Mouse (Mus musculus): ENCODE data around the gene Dpf2. TPM values are rescaled to one million over a fixed set of nuclear protein-coding genes. Genes with fewer than 3 reads are reported as not detected.

The Dpf2 gene
- polyA plus RNA-seq, 1 experiment from 2014 or later: 47.0 TPM

GRCm38 (mm10) chr19:5945891-5946290 lies 33.1 kb upstream of the Dpf2 start:
- 0 out of 2 replicates have a peak overlapping the region, but pooled peaks have one; percentile 27 for H3K9ac ChIP-seq (ENCODE audit: low read length)
- WGBS: 44% methylated on average over 8 of the region's 8 CpGs
- ATAC-seq (ENCODE audit: low FRiP score, low TSS enrichment): no peak
- no peaks in the 10 kb centered on the region for H3K9me3 ChIP-seq (ENCODE audit: control insufficient read depth, low read length)
- no peaks in the 10 kb centered on the region for H3K27me3 ChIP-seq (ENCODE audit: control insufficient read depth, insufficient read depth, low read length)
- no peak overlapping the region for H3K4me2 ChIP-seq (replicated peaks; ENCODE audit: low read depth)
- H3K4me1 ChIP-seq (replicated peaks; ENCODE audit: control insufficient read depth, insufficient read depth): peaks cover 10% of the 10 kb centered on the region
- H3K4me3 ChIP-seq (ENCODE audit: low read depth, low read length): no peak overlapping the region
- TF ChIP-seq EP300 (optimal IDR thresholded peaks at IDR 0.05) (no peak), CTCF (IDR thresholded peaks at IDR 0.05; ENCODE audit: low read depth) (no peak)
- H3K36me3 ChIP-seq (ENCODE audit: control insufficient read depth, insufficient read depth, low read length): peaks cover 4% of the 10 kb centered on the region; the same call in 1 of the 2 replicates
- no peak for DNase-seq (ENCODE audit: low spot score)
- peak overlapping the region; percentile 63 for H3K27ac ChIP-seq (replicated peaks)

GRCm38 (mm10) chr19:5945027-5945426 lies 32.2 kb upstream of the Dpf2 start:
- TF ChIP-seq EP300 (optimal IDR thresholded peaks at IDR 0.05) (no peak), CTCF (IDR thresholded peaks at IDR 0.05; ENCODE audit: low read depth) (no peak)
- no peak overlapping the region for H3K4me3 ChIP-seq (ENCODE audit: low read depth, low read length)
- H3K27ac ChIP-seq (replicated peaks): peak overlapping the region; percentile 63
- WGBS: 29% methylated on average over 7 of the region's 7 CpGs
- no peaks in the 10 kb centered on the region for H3K27me3 ChIP-seq (ENCODE audit: control insufficient read depth, insufficient read depth, low read length)
- peaks cover 10% of the 10 kb centered on the region for H3K4me1 ChIP-seq (replicated peaks; ENCODE audit: control insufficient read depth, insufficient read depth)
- DNase-seq (ENCODE audit: low spot score): peak; percentile 66
- no peaks in the 10 kb centered on the region for H3K9me3 ChIP-seq (ENCODE audit: control insufficient read depth, low read length)
- H3K36me3 ChIP-seq (ENCODE audit: control insufficient read depth, insufficient read depth, low read length): peaks cover 4% of the 10 kb centered on the region; the same call in 1 of the 2 replicates
- H3K9ac ChIP-seq (ENCODE audit: low read length): peak overlapping the region; percentile 23; the same call in 1 of the 2 replicates
- ATAC-seq (ENCODE audit: low FRiP score, low TSS enrichment): peak; percentile 85
- H3K4me2 ChIP-seq (replicated peaks; ENCODE audit: low read depth): no peak overlapping the region; the same call in 1 of the 2 replicates

- Histone ChIP-seq H3K4me3 (ENCODE audit: low read depth, low read length) (no peak overlapping the region), H3K4me2 (replicated peaks; ENCODE audit: low read depth) (no peak overlapping the region), H3K27me3 (ENCODE audit: control insufficient read depth, insufficient read depth, low read length) (no peaks in the 10 kb centered on the region), H3K36me3 (ENCODE audit: control insufficient read depth, insufficient read depth, low read length) (peaks cover 4% of the 10 kb centered on the region; the same call in 1 of the 2 replicates), H3K4me1 (replicated peaks; ENCODE audit: control insufficient read depth, insufficient read depth) (peaks cover 13% of the 10 kb centered on the region), H3K27ac (replicated peaks) (no peak overlapping the region), H3K9ac (ENCODE audit: low read length) (no peak overlapping the region), H3K9me3 (ENCODE audit: control insufficient read depth, low read length) (no peaks in the 10 kb centered on the region)
- DNase-seq (ENCODE audit: low spot score) (no peak), ATAC-seq (ENCODE audit: low FRiP score, low TSS enrichment) (no peak)
- WGBS: 77% methylated on average over 8 of the region's 8 CpGs
- TF ChIP-seq CTCF (IDR thresholded peaks at IDR 0.05; ENCODE audit: low read depth): no peak
- no peak for TF ChIP-seq EP300 (optimal IDR thresholded peaks at IDR 0.05)
Observed at GRCm38 (mm10) chr19:5944145-5944544, 31.3 kb upstream of the Dpf2 start.

GRCm38 (mm10) chr19:5943404-5943803 lies 30.6 kb upstream of the Dpf2 start:
- 81% methylated on average over 15 of the region's 15 CpGs for WGBS
- TF ChIP-seq CTCF (IDR thresholded peaks at IDR 0.05; ENCODE audit: low read depth) (no peak), EP300 (optimal IDR thresholded peaks at IDR 0.05) (no peak)
- ATAC-seq (ENCODE audit: low FRiP score, low TSS enrichment): no peak
- Histone ChIP-seq H3K27ac (replicated peaks) (0 out of 2 replicates have a peak overlapping the region, but pooled peaks have one; percentile 35), H3K9me3 (ENCODE audit: control insufficient read depth, low read length) (no peaks in the 10 kb centered on the region), H3K9ac (ENCODE audit: low read length) (no peak overlapping the region), H3K4me1 (replicated peaks; ENCODE audit: control insufficient read depth, insufficient read depth) (peaks cover 13% of the 10 kb centered on the region), H3K36me3 (ENCODE audit: control insufficient read depth, insufficient read depth, low read length) (peaks cover 4% of the 10 kb centered on the region; the same call in 1 of the 2 replicates), H3K4me3 (ENCODE audit: low read depth, low read length) (no peak overlapping the region), H3K4me2 (replicated peaks; ENCODE audit: low read depth) (no peak overlapping the region), H3K27me3 (ENCODE audit: control insufficient read depth, insufficient read depth, low read length) (no peaks in the 10 kb centered on the region)
- DNase-seq (ENCODE audit: low spot score): no peak

- DNase-seq (ENCODE audit: low spot score) (no peak), ATAC-seq (ENCODE audit: low FRiP score, low TSS enrichment) (no peak)
- H3K27ac ChIP-seq (replicated peaks): 0 out of 2 replicates have a peak overlapping the region, but pooled peaks have one; percentile 35
- peaks cover 19% of the 10 kb centered on the region for H3K4me1 ChIP-seq (replicated peaks; ENCODE audit: control insufficient read depth, insufficient read depth)
- TF ChIP-seq CTCF (IDR thresholded peaks at IDR 0.05; ENCODE audit: low read depth): no peak
- no peak for TF ChIP-seq EP300 (optimal IDR thresholded peaks at IDR 0.05)
- no peak overlapping the region for H3K9ac ChIP-seq (ENCODE audit: low read length)
- no peak overlapping the region for H3K4me3 ChIP-seq (ENCODE audit: low read depth, low read length)
- no peak overlapping the region for H3K4me2 ChIP-seq (replicated peaks; ENCODE audit: low read depth)
- WGBS: 83% methylated on average over 7 of the region's 7 CpGs
- peaks cover 3% of the 10 kb centered on the region; the same call in 1 of the 2 replicates for H3K36me3 ChIP-seq (ENCODE audit: control insufficient read depth, insufficient read depth, low read length)
- no peaks in the 10 kb centered on the region for H3K27me3 ChIP-seq (ENCODE audit: control insufficient read depth, insufficient read depth, low read length)
- no peaks in the 10 kb centered on the region for H3K9me3 ChIP-seq (ENCODE audit: control insufficient read depth, low read length)
Observed at GRCm38 (mm10) chr19:5942581-5942980, 29.8 kb upstream of the Dpf2 start.

GRCm38 (mm10) chr19:5940656-5941055 lies 27.8 kb upstream of the Dpf2 start:
- H3K36me3 ChIP-seq (ENCODE audit: control insufficient read depth, insufficient read depth, low read length): no peaks in the 10 kb centered on the region; the same call in 1 of the 2 replicates
- no peak overlapping the region for H3K4me3 ChIP-seq (ENCODE audit: low read depth, low read length)
- WGBS: 88% methylated on average over 10 of the region's 10 CpGs
- H3K27ac ChIP-seq (replicated peaks): peak overlapping the region; percentile 70
- TF ChIP-seq EP300 (optimal IDR thresholded peaks at IDR 0.05) (no peak), CTCF (IDR thresholded peaks at IDR 0.05; ENCODE audit: low read depth) (no peak)
- H3K27me3 ChIP-seq (ENCODE audit: control insufficient read depth, insufficient read depth, low read length): no peaks in the 10 kb centered on the region
- peaks cover 18% of the 10 kb centered on the region for H3K4me1 ChIP-seq (replicated peaks; ENCODE audit: control insufficient read depth, insufficient read depth)
- no peak overlapping the region for H3K4me2 ChIP-seq (replicated peaks; ENCODE audit: low read depth)
- H3K9ac ChIP-seq (ENCODE audit: low read length): no peak overlapping the region
- DNase-seq (ENCODE audit: low spot score) (no peak), ATAC-seq (ENCODE audit: low FRiP score, low TSS enrichment) (no peak)
- no peaks in the 10 kb centered on the region for H3K9me3 ChIP-seq (ENCODE audit: control insufficient read depth, low read length)

Data from stomach, postnatal 0 days (tissue).